Mouse (Mus musculus) bone marrow macrophage, adult 2 months (primary cell): Measurements from ENCODE around the gene Plekho2.

Experiments used
- CTCF ChIP-seq: IDR thresholded peaks from 2 replicates; pipeline ENCODE4 v1.5.1; 2012; ENCODE audit warnings: low read depth, mild to moderate bottlenecking, low read length, moderate library complexity
- POLR2A ChIP-seq: IDR thresholded peaks from 2 replicates; pipeline ENCODE4 v1.6.1; 2012; ENCODE audit warnings: mild to moderate bottlenecking, low read depth, low read length, borderline replicate concordance

- TF ChIP-seq CTCF (no peak), POLR2A (no peak)
Observed at GRCm38 (mm10) chr9:65574513-65575392, 5.1 kb downstream of the Plekho2 start.
